Mouse (Mus musculus): ENCODE measurements at regions not wholly inside any gene's neighbourhood (a gene's known extent, or its start where the extent isn't known, plus 50 kb on each side); places are given as distances from the start of the nearest gene placed in this dataset.

DNA sequence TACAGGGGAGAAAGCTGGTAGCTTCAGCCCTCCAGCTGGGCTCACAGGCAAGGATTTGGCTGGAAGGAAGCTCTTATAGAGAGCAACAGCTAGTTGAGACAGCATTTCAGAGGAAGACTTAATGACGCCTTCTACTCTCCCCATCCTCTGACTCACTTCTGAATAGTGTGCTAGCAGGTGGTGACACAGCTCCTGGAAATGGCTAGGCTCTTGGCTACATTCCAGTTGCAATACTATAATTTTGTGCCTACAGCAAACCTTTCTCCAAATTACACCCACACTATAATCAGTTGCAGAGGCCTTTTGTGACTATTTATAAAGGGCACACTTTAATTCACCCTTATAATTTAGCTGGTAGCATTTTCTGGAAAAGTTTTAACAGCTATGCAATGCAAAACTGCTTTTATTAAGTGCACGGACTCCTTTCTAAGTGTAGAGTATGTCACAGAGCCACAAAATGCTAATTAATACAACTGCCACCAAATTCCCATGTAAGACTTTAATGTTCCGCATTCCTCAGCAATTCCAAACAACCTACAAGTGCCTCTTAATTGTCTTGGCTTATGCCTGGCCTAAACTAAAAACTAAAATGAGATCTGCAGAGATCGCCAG is 175.2 kb downstream of the Gnat3 start:
- Histone ChIP-seq H3K4me3 (replicated peaks; ENCODE audit: low read length) (no peak overlapping the region), H3K27me3 (ENCODE audit: insufficient read depth, low read length) (no peaks in the 10 kb centered on the region), H3K9me3 (ENCODE audit: low read length) (peaks cover 25% of the 10 kb centered on the region), H3K36me3 (ENCODE audit: insufficient read depth, low read length) (no peaks in the 10 kb centered on the region), H3K4me1 (replicated peaks; ENCODE audit: low read depth, low read length) (no peaks in the 10 kb centered on the region)
- TF ChIP-seq NANOG (IDR thresholded peaks at IDR 0.05; ENCODE audit: borderline replicate concordance, low read length): no peak
- TF ChIP-seq CTCF (conservative IDR thresholded peaks at IDR 0.05; ENCODE audit: low read length): no peak
- no peak for TF ChIP-seq POU5F1 (IDR thresholded peaks at IDR 0.05; ENCODE audit: borderline replicate concordance, low read length)

DNA sequence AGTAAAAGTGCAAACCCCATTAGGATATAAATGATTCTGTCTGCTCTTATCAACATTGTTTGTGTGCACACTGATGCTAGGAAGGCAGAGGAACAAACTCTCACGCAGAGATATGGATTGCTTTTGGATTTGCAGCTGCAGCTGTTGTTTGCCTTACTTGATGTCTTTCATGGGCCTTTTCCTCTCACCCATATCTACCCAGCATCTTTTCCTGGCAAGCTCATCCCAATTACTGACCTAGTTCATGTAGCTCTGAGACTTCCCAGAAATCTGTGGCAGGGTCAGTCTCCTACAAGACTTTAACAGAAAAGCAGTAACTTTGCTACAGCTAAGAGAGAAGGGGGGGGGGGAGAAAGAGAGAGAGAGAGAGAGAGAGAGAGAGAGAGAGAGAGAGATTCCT is 189.9 kb downstream of the Gnat3 start:
- TF ChIP-seq POU5F1 (IDR thresholded peaks at IDR 0.05; ENCODE audit: borderline replicate concordance, low read length): no peak
- TF ChIP-seq NANOG (IDR thresholded peaks at IDR 0.05; ENCODE audit: borderline replicate concordance, low read length): no peak
- TF ChIP-seq CTCF (conservative IDR thresholded peaks at IDR 0.05; ENCODE audit: low read length): no peak
- Histone ChIP-seq H3K36me3 (ENCODE audit: insufficient read depth, low read length) (no peaks in the 10 kb centered on the region), H3K9me3 (ENCODE audit: low read length) (no peaks in the 10 kb centered on the region), H3K4me3 (replicated peaks; ENCODE audit: low read length) (no peak overlapping the region), H3K4me1 (replicated peaks; ENCODE audit: low read depth, low read length) (no peaks in the 10 kb centered on the region), H3K27me3 (ENCODE audit: insufficient read depth, low read length) (no peaks in the 10 kb centered on the region)

DNA sequence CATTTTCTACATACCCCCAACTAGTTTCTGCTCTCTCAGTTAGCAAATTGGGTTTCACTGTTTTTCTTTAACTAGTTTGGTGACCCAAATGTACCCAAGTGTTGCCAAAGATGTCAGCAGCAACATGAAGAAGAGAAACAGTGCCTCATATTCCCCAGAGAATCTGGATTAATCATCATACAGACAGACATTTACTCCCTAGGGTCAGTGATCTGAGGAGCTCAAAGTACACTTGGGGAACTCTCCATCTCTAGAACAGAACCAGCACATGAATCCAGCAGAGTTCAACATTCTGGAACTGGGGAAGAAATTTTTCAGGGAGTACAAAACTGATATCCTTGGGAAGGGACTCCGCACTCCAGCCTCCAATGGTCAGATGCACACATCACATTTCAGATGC is 191.4 kb downstream of the Gnat3 start:
- TF ChIP-seq NANOG (IDR thresholded peaks at IDR 0.05; ENCODE audit: borderline replicate concordance, low read length): no peak
- TF ChIP-seq POU5F1 (IDR thresholded peaks at IDR 0.05; ENCODE audit: borderline replicate concordance, low read length): no peak
- TF ChIP-seq CTCF (conservative IDR thresholded peaks at IDR 0.05; ENCODE audit: low read length): no peak
- Histone ChIP-seq H3K4me1 (replicated peaks; ENCODE audit: low read depth, low read length) (no peaks in the 10 kb centered on the region), H3K36me3 (ENCODE audit: insufficient read depth, low read length) (no peaks in the 10 kb centered on the region), H3K27me3 (ENCODE audit: insufficient read depth, low read length) (no peaks in the 10 kb centered on the region), H3K4me3 (replicated peaks; ENCODE audit: low read length) (no peak overlapping the region), H3K9me3 (ENCODE audit: low read length) (no peaks in the 10 kb centered on the region; the same call in 1 of the 2 replicates)

DNA sequence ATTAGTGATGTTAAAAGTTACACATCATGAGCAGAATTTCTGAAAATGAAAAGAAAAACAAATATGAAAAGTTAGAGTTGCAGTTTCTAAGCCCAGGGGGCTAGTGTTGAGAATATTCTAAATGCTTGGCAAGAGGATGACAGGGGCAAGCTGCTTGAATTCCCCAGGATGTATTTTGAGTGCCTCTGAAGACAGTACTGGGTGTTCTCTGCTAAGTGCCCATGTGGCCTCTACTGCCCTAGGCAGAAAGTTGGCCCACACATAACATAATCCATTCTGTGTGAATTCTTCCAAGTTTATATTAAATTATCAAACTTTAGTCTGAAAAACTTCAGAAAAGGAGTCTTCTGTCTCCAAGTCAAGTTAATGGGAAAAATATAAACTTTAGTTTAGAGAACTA is 196.6 kb downstream of the Gnai1 start:
- H3K4me1 ChIP-seq (replicated peaks; ENCODE audit: low read depth, low read length): no peaks in the 10 kb centered on the region
- no peaks in the 10 kb centered on the region for H3K27me3 ChIP-seq (ENCODE audit: insufficient read depth, low read length)
- no peaks in the 10 kb centered on the region; the same call in 1 of the 2 replicates for H3K9me3 ChIP-seq (ENCODE audit: low read length)
- no peaks in the 10 kb centered on the region for H3K36me3 ChIP-seq (ENCODE audit: insufficient read depth, low read length)
- TF ChIP-seq NANOG (IDR thresholded peaks at IDR 0.05; ENCODE audit: borderline replicate concordance, low read length): no peak
- no peak for TF ChIP-seq POU5F1 (IDR thresholded peaks at IDR 0.05; ENCODE audit: borderline replicate concordance, low read length)
- no peak for TF ChIP-seq CTCF (conservative IDR thresholded peaks at IDR 0.05; ENCODE audit: low read length)
- H3K4me3 ChIP-seq (replicated peaks; ENCODE audit: low read length): no peak overlapping the region

DNA sequence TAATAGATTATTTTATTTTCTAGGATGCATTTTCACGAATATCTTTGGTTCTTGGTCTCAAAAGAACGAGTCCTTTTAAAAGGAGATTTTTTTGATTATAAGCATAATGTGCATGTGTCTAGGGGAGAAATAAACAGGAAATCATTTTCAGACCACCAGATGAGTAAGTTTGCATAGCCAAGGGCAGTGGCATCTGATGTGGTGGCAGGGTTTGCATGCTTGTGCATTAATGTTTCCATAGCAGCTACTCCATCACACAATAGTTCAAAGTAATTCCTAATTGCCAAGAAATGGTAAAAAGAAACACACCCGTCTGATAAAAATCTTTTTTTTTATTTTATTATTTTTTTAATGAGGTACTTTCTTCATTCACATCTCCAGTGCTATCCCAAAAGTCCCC is 182.3 kb downstream of the Gnai1 start:
- Histone ChIP-seq H3K4me3 (replicated peaks; ENCODE audit: low read length) (no peak overlapping the region), H3K36me3 (ENCODE audit: insufficient read depth, low read length) (no peaks in the 10 kb centered on the region), H3K9me3 (ENCODE audit: low read length) (peaks cover 8% of the 10 kb centered on the region), H3K4me1 (replicated peaks; ENCODE audit: low read depth, low read length) (no peaks in the 10 kb centered on the region), H3K27me3 (ENCODE audit: insufficient read depth, low read length) (no peaks in the 10 kb centered on the region)
- TF ChIP-seq NANOG (IDR thresholded peaks at IDR 0.05; ENCODE audit: borderline replicate concordance, low read length): no peak
- no peak for TF ChIP-seq POU5F1 (IDR thresholded peaks at IDR 0.05; ENCODE audit: borderline replicate concordance, low read length)
- no peak for TF ChIP-seq CTCF (conservative IDR thresholded peaks at IDR 0.05; ENCODE audit: low read length)

DNA sequence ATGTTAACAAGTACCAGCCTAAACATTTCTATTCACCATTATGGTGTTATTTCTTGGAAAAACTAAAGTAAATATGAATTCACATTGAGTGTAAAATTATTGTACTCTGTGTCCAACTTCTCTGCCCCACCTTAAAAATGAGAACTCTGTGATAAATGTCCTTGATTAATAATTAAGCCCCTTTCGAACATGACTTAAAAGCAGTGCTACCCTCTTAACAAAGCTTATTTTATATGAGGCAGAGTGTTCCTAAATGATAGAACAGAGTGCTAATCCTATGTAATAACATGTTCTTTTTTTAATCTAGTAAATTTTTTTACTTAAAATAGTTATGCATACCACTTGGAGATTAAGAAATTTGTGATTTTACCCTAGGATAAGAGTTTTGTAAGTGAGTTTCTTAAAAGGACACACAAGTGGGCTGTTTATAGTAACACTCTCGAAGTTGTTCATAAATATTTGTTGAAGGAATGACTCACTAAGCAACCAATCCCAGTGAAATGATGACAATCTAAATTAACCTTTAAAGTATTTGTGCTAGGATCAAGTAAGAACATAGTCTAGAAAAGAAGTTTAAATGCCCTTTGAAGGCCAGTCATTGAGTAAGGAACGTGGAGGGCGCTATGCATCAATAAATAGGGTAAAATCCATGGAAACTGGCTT is 148.6 kb downstream of the Gnai1 start:
- no peaks in the 10 kb centered on the region for H3K27me3 ChIP-seq (ENCODE audit: insufficient read depth, low read length)
- H3K36me3 ChIP-seq (ENCODE audit: insufficient read depth, low read length): no peaks in the 10 kb centered on the region
- H3K9me3 ChIP-seq (ENCODE audit: low read length): peaks cover 14% of the 10 kb centered on the region; the same call in 1 of the 2 replicates
- H3K4me1 ChIP-seq (replicated peaks; ENCODE audit: low read depth, low read length): no peaks in the 10 kb centered on the region
- no peak for TF ChIP-seq CTCF (conservative IDR thresholded peaks at IDR 0.05; ENCODE audit: low read length)
- no peak for TF ChIP-seq NANOG (IDR thresholded peaks at IDR 0.05; ENCODE audit: borderline replicate concordance, low read length)
- no peak for TF ChIP-seq POU5F1 (IDR thresholded peaks at IDR 0.05; ENCODE audit: borderline replicate concordance, low read length)
- no peak overlapping the region for H3K4me3 ChIP-seq (replicated peaks; ENCODE audit: low read length)
